Mouse (Mus musculus): ENCODE measurements at regions not wholly inside any gene's neighbourhood (a gene's known extent, or its start where the extent isn't known, plus 50 kb on each side); places are given as distances from the start of the nearest gene placed in this dataset.

DNA sequence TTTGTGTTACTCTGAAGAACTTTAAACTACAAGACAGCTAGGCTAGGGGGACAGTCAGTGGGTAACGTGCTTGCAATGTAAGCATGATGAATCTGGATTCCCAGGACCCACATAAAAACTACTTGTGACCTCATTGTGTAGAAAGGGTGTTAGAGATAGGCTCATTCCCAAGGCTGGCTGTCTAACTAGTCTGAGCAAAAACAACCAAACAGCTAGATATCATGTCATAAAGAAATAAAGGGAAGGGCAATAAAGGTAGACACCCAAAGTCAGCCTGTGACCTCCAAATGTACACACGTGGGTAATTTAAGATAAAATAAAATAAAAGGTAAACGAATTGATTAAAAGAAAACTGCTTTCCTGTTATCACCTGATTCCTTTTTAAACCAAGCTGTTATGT, 123.7 kb upstream of the Serpine2 start:
- TF ChIP-seq CTCF (IDR thresholded peaks at IDR 0.05; ENCODE audit: extremely low read depth, insufficient read length, insufficient replicate concordance, low read depth, low read length) (no peak), POLR2A (IDR thresholded peaks at IDR 0.05; ENCODE audit: low read depth, low read length) (no peak)

All from small intestine, adult 2 months (tissue).